Mouse (Mus musculus) stomach, embryonic 14.5 days (tissue): ENCODE data around the gene Nfatc2. TPM values are rescaled to one million over a fixed set of nuclear protein-coding genes. Genes with fewer than 3 reads are reported as not detected.

Experiments used
- ATAC-seq: fragments of 200-750 bp; cut with Nextera tagmentation; 2 replicates; pipeline ENCODE4 v1.8.0; 2017; ENCODE audit warnings: low read depth, moderate TSS enrichment; ENCODE audit not compliant: insufficient number of reproducible peaks, insufficient read depth, low FRiP score
- H3K27ac ChIP-seq: fragments of 300-500 bp; sonication (generic); 2 replicates; pipeline ENCODE4 v1.5.1; 2014; ENCODE audit warnings: mild to moderate bottlenecking, low read length, moderate library complexity, mixed read lengths
- H3K27me3 ChIP-seq: fragments of 300-500 bp; sonication (generic); 2 replicates; pipeline ENCODE4 v1.6.1; 2014; ENCODE audit warnings: low read length, control low read depth, mixed read lengths; ENCODE audit not compliant: control insufficient read depth, insufficient read depth
- H3K36me3 ChIP-seq: fragments of 300-500 bp; sonication (generic); 2 replicates; pipeline ENCODE4 v1.6.1; 2014; ENCODE audit warnings: mild to moderate bottlenecking, control low read depth, low read length, moderate library complexity, mixed read lengths; ENCODE audit not compliant: control insufficient read depth, insufficient read depth
- H3K4me1 ChIP-seq: fragments of 300-500 bp; sonication (generic); 2 replicates; pipeline ENCODE4 v1.6.1; 2014; ENCODE audit warnings: low read length, control low read depth, mixed read lengths; ENCODE audit not compliant: control insufficient read depth, insufficient read depth
- H3K4me2 ChIP-seq: fragments of 300-500 bp; sonication (generic); replicated peaks from 2 replicates; pipeline ENCODE4 v1.6.1; 2014; ENCODE audit warnings: low read depth, low read length, control low read depth
- H3K4me3 ChIP-seq: fragments of 300-500 bp; sonication (generic); 2 replicates; pipeline ENCODE4 v1.5.1; 2014; ENCODE audit warnings: low read depth, low read length, control low read depth
- H3K9ac ChIP-seq: fragments of 300-500 bp; sonication (generic); replicated peaks from 2 replicates; pipeline ENCODE4 v1.6.1; 2014; ENCODE audit warnings: low read depth, mild to moderate bottlenecking, control low read depth, low read length, moderate library complexity, mixed read lengths
- H3K9me3 ChIP-seq: fragments of 300-500 bp; sonication (generic); 2 replicates; pipeline ENCODE4 v1.6.1; 2016; ENCODE audit warnings: low read depth, low read length, control low read depth; ENCODE audit not compliant: control insufficient read depth
- WGBS: fragments of 180-500 bp; shearing (Covaris S2); extraction: QIAGEN DNeasy Blood & Tissue Kit; methylation state at CpG from one replicate; pipeline ENCODE4 v1.1.7; 2014; 5-methylcytosine and 5-hydroxymethylcytosine counted together
- polyA plus RNA-seq: library from polyadenylated mRNA; unstranded; fragments of >200 nt; fragmentation: Nextera tagmentation; extraction: Ambion mirVana; gene quantifications from 2 replicates; pipeline ENCODE4 v1.2.1, GENCODE M21; 2014

Gene Nfatc2
- polyA plus RNA-seq, 1 experiment from 2014 or later: 3.5 TPM

DNA sequence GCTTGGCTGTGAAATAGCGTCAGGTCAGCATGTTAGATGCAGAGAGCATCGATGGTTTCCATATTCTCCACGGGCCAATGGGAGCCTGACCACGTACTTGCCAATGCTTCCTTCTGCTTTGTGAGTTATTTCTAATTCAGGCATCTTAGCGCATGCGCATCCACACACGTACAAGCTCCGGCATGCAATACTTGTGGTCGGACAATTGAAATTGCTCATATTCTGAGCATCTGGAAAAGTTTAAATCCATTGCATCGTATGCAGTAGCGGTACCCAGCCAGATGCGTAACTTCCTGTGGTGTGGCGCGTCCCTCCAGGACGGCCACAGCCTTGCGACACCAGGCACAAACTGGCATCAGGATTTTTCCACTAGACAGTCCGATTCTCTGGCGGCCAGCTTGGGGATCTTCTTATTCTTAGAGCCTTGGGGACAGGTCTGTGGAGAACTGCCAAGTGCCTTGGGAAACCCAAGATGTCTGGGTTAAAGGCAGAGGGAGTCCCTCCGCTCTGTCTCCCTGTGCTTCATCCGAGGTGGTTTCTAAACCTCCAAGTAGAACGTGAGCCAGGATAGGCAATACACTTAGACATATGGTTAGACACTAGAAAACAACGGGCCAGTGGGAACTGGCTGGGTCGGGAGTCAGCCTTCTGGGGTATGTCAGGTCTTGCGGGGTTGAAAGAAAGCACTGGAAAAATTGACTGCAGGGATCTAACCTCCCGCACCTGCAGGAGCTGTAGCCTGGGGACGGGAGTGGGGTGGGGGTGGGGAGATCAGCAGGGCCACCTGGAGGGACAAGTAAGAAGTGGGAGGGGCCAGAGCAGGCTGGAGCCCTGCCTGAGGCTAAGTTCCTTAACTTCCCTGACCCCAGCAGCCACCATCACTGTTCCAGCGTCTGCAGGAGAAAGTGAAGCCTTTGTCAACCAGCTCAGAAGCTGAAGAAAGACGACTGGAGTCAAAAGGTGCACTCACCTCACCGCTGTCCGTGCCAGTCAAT lies 149.4 kb downstream of the Nfatc2 start:
- Histone ChIP-seq H3K9me3 (no peaks in the 10 kb centered on the region), H3K36me3 (no peaks in the 10 kb centered on the region), H3K9ac (no peak overlapping the region), H3K27ac (no peak overlapping the region; the same call in 1 of the 2 replicates), H3K4me1 (peaks cover 7% of the 10 kb centered on the region; the same call in 1 of the 2 replicates), H3K4me2 (no peak overlapping the region), H3K4me3 (no peak overlapping the region), H3K27me3 (no peaks in the 10 kb centered on the region)
- WGBS: 57% methylated on average over 30 of the region's 30 CpGs
- ATAC-seq: no peak

DNA sequence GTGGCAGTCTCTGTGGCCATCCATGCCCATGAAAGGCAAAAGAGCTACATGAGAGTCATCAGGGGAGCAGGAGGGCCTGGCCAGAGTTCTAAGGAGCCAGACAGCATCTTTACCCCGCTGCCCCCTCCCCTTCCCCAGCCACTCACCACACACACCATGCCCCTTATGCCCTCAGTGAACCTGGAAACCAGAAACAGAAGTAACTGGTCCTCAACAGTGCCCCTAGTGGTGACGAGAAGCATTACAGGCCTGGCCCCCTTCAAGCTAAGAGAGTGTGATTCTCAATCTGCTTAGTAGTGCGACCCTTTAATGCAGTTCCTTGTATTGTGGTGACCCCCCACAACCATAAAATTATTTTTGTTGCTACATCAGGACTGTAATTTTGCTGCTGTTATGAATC lies 150.5 kb downstream of the Nfatc2 start:
- H3K4me2 ChIP-seq: no peak overlapping the region
- no peaks in the 10 kb centered on the region for H3K9me3 ChIP-seq
- H3K27ac ChIP-seq: no peak overlapping the region
- H3K27me3 ChIP-seq: no peaks in the 10 kb centered on the region
- H3K4me3 ChIP-seq: no peak overlapping the region
- H3K4me1 ChIP-seq: peaks cover 7% of the 10 kb centered on the region; the same call in 1 of the 2 replicates
- 7% methylated on average over 3 of the region's 3 CpGs for WGBS
- ATAC-seq: no peak
- no peaks in the 10 kb centered on the region for H3K36me3 ChIP-seq
- H3K9ac ChIP-seq: no peak overlapping the region

DNA sequence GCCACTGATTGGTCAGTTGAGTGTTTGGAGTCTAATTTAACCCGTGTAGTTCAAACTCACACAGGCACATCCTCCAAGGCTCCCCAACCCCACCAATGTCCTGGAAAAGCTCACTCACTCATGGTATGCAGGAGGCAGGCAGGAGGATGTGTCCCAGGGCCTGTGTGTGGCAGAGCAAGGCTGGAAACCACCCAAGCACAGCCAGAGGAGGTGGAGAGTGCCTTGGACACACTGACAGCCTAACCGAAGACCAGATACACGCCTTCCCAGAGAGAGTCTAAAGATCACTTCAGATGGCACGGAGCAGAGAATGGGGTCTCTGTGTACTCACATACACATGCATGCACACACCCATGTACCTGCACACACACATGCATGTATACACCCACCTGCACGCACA lies 153.4 kb downstream of the Nfatc2 start:
- 45% methylated on average over 5 of the region's 5 CpGs for WGBS
- Histone ChIP-seq H3K4me1 (peaks cover 7% of the 10 kb centered on the region; the same call in 1 of the 2 replicates), H3K36me3 (no peaks in the 10 kb centered on the region), H3K27ac (no peak overlapping the region), H3K9ac (no peak overlapping the region), H3K4me2 (no peak overlapping the region), H3K9me3 (no peaks in the 10 kb centered on the region), H3K4me3 (no peak overlapping the region), H3K27me3 (no peaks in the 10 kb centered on the region)
- ATAC-seq: no peak

DNA sequence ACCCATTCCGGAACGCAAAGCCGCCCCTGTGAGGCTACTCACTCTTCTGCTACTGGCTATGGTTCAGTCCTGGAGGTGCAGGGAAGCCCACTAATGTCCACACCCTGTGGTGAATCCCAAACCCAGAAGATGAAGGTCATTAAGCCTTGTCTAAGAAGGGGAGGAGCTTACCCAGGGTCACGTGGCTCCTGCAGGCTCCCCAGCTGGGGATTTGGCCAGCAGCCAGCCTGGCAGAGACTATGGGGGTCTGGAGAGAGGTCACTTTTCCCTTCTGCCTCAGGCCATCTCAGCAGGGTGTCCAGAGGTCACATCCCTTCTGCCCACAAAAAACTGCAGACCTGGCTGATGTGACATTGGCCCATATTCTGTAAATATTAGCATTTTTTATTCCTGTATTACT lies 153.9 kb downstream of the Nfatc2 start:
- Histone ChIP-seq H3K9me3 (no peaks in the 10 kb centered on the region), H3K27me3 (no peaks in the 10 kb centered on the region), H3K4me3 (no peak overlapping the region), H3K27ac (0 out of 2 replicates have a peak overlapping the region, but pooled peaks have one; percentile 3), H3K9ac (no peak overlapping the region), H3K4me1 (peaks cover 7% of the 10 kb centered on the region; the same call in 1 of the 2 replicates), H3K36me3 (no peaks in the 10 kb centered on the region), H3K4me2 (no peak overlapping the region)
- peak; percentile 23; the same call in 1 of the 2 replicates for ATAC-seq
- 20% methylated on average over 4 of the region's 4 CpGs for WGBS

DNA sequence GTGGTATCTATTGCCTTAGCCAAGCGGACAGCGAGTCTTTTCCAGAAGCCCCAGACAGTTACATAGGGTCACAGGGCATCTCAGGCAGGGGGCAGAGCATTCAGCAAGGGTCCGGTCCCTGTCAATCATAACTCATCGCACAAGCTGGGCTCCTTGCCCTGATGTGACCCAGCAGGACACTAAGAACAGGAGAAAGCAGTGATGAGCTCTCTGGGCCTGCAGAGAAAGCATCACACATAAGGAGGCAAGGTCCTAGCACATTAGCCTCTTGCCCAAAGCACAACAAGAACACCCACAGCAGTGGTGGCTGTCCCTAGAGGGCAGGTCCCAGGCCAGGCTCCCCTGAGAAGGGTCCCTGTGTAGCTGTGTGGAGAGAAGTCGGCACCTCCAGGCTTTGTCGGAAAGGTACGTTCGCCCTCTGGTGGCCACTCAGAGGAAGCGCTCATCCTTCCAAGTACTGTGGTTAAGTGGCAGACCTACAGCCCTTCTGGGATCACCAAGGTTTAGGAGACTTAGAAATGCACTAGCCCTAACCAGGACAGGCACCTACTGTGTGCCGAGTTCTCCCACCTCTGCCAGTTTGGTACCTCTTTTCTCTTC lies 156.1 kb downstream of the Nfatc2 start:
- H3K36me3 ChIP-seq: no peaks in the 10 kb centered on the region
- no peak overlapping the region for H3K4me2 ChIP-seq
- ATAC-seq: peak; percentile 57; the same call in 1 of the 2 replicates
- WGBS: 31% methylated on average over 10 of the region's 10 CpGs
- H3K9ac ChIP-seq: no peak overlapping the region
- H3K27me3 ChIP-seq: no peaks in the 10 kb centered on the region
- H3K9me3 ChIP-seq: no peaks in the 10 kb centered on the region
- H3K4me1 ChIP-seq: peaks cover 7% of the 10 kb centered on the region; the same call in 1 of the 2 replicates
- H3K4me3 ChIP-seq: no peak overlapping the region
- H3K27ac ChIP-seq: no peak overlapping the region

DNA sequence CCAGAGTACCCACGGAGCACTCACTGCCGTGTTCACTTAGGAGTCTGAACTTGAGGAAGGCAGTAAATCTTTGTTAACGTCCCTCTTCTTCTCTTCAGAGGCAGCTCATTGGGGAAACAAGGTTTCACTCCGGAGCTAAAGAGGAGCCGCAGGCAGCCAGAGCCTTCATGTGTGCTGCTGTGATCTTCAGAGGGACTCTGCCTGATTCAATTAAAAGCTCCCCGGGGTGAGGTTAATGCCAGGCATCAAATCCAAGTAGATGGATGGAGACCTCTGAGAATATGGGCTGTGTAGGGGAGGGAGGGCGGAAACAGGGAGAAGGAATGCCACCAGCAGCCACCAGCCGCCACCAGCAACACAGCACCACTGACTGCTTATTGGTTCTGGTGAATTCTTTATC lies 157.3 kb downstream of the Nfatc2 start:
- peaks cover 9% of the 10 kb centered on the region; the same call in 1 of the 2 replicates for H3K4me1 ChIP-seq
- no peak for ATAC-seq
- H3K9ac ChIP-seq: no peak overlapping the region
- no peaks in the 10 kb centered on the region for H3K36me3 ChIP-seq
- no peak overlapping the region for H3K27ac ChIP-seq
- no peaks in the 10 kb centered on the region for H3K27me3 ChIP-seq
- no peak overlapping the region for H3K4me2 ChIP-seq
- no peaks in the 10 kb centered on the region for H3K9me3 ChIP-seq
- WGBS: 33% methylated on average over 8 of the region's 8 CpGs
- H3K4me3 ChIP-seq: no peak overlapping the region

DNA sequence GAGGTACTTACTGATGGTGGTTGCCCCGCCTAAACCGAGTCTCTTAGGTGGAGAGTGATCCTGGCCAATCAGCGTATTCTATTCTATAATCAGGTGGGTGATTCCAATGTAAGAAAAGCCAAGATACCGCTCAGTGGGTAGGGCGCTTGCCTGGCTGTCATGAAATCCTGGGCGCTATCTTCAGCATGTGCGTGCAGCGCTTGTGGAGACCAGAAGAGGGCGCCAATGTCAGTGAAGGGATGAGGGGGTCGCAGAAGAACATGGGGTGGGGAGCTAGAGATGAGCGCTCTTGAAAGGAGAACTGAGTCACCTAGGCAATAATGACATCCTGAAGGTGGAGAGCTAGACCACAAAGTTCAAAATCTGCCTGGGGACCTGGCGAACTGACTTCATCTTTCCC lies 160.0 kb downstream of the Nfatc2 start:
- no peaks in the 10 kb centered on the region for H3K9me3 ChIP-seq
- no peak for ATAC-seq
- H3K4me1 ChIP-seq: peaks cover 8% of the 10 kb centered on the region
- no peak overlapping the region for H3K4me3 ChIP-seq
- no peak overlapping the region for H3K4me2 ChIP-seq
- no peaks in the 10 kb centered on the region for H3K27me3 ChIP-seq
- H3K9ac ChIP-seq: no peak overlapping the region
- 90% methylated on average over 12 of the region's 12 CpGs for WGBS
- no peaks in the 10 kb centered on the region for H3K36me3 ChIP-seq
- H3K27ac ChIP-seq: no peak overlapping the region

DNA sequence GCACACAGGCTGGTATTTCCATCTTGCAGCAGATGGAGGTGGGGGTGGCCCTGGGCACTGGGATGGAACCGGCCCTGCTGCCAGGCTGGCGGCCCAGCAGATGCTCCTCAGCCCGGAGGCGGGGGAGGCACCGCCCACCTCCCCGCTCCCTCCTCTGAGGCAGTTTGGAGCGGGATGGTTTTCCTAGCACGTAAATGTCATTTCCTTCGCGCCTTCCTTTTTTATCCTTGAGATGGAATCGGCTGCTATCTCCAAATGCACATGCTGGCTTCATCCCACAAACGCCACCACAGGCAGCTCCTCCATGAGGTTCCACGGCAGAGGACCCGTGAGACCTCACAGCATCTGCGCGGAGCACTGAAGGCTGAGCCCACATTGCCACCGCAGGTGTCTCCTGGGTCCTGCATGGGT lies 160.5 kb downstream of the Nfatc2 start:
- no peaks in the 10 kb centered on the region for H3K36me3 ChIP-seq
- H3K27ac ChIP-seq: no peak overlapping the region
- WGBS: 93% methylated on average over 17 of the region's 17 CpGs

More for the DNA sequence above, 160.5 kb downstream of the Nfatc2 start:
- no peaks in the 10 kb centered on the region for H3K9me3 ChIP-seq
- no peak overlapping the region for H3K4me3 ChIP-seq
- no peaks in the 10 kb centered on the region for H3K27me3 ChIP-seq
- no peak overlapping the region for H3K9ac ChIP-seq
- no peak for ATAC-seq
- H3K4me1 ChIP-seq: peaks cover 8% of the 10 kb centered on the region
- H3K4me2 ChIP-seq: no peak overlapping the region
